Mouse (Mus musculus): Measurements from ENCODE around the gene Gli2. TPM values are rescaled to one million over a fixed set of nuclear protein-coding genes. Genes with fewer than 3 reads are reported as not detected.

Gene Gli2
- polyA plus RNA-seq, 1 experiment, result 3.6 TPM

DNA sequence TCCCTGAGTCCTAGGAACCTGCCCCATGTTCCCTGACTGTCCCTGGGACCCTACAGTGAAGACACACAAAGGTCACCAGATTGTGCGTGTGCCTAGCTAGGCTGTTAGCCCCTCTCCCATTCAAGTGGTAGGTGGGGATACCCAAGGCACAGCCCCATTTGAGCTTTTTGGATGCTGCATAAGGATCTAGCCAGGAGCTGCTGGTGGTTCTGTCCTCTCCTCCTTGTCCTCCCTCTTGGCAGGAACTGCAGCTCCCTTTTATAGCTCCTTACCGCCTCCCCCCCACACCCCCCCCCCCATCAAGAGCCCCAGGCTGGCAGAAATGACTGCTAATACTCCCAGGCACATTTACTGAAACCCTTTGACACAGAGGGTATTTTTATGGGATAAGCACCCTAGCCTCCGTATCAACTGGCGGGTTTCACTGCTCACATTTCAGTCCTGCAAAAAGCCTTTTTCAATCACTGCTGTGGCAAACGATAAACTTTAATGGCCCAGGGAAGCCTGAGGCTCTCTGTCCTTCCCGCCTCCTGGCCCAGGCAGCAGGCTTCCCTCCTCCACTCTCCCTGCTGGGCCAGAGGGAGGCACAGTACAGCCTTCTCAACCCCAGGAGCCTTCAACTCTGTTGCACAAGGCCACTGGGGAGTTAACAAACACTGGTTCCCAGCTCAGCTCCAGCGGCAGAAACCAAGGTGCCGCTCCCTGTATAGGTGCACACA lies 151.4 kb downstream of the Gli2 start:
- DNase-seq (ENCODE audit: low read depth), result no peak

DNA sequence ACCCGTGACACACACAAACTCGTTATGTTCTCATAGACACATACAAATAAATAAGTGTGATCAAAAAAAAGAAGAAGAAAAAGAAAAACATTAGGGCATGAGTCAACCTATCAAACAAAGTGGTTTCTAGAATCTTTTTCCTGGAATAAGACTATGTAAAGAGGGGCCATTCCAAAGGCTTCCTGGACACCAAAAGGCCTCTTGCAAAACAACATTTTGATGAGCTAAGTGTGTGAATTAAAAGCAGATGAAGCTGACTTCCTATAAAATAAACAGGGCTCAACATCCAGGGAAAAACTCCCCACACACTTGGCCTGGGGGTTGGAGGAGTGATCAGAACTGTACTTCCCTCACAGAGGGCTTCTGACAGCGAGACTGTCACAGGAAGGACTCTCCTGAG lies 155.1 kb downstream of the Gli2 start:
- no peak for DNase-seq (ENCODE audit: low read depth)

DNA sequence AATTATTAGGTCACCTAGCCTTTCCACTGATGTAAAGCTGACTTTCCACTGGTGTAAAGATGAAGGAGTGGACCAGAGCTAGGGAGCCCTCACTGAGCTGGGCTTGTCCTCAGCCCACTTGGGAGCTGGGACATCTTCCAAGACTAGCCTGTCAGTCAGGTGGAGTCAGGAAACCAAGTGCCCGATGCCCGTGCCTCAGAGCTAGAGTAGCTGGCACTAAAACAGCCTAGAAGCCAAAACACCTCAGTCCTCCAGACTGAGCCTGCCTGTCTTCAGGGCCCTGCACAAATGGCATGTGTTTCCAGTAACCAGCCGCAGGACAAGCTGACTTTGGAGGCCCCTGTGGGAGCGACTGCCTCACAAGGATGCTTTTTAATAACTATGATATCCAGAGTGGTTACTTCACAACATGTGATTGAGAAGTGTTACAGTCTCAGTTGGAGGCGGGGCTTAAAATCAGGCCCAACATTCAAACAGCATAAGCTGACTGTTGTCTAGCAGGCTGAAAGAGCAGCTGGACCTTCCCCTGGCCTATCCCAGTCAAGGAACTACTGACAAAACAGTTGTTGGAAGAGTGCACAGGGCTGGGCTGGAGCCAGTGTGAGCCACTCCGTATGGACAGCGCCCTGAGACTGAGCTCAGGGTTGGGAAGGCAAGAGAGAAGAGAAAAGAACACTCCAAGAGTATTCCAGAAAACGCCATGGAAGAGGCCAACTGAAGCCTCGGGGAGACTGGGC lies 158.2 kb downstream of the Gli2 start:
- no peak for DNase-seq (ENCODE audit: low read depth)

DNA sequence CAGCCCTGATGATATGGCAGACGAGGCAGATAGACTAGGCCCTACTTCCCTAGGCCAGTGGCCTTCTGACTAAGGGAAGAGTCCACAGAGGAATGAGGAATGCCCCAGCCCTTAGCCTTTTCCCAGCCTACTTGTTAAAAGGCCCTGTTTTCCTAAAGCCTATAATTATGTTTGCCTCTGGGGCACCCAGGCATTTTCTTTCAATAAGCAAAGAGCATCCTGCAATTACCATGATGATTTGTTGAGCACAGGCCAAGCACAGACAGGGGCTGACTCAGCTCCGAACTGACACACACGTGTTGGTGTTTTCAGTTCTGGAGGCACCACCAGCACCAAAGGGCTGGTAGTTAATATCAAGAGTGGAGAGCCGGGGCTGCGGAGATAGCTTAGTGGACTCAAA lies 162.0 kb downstream of the Gli2 start:
- no peak for DNase-seq (ENCODE audit: low read depth)

DNA sequence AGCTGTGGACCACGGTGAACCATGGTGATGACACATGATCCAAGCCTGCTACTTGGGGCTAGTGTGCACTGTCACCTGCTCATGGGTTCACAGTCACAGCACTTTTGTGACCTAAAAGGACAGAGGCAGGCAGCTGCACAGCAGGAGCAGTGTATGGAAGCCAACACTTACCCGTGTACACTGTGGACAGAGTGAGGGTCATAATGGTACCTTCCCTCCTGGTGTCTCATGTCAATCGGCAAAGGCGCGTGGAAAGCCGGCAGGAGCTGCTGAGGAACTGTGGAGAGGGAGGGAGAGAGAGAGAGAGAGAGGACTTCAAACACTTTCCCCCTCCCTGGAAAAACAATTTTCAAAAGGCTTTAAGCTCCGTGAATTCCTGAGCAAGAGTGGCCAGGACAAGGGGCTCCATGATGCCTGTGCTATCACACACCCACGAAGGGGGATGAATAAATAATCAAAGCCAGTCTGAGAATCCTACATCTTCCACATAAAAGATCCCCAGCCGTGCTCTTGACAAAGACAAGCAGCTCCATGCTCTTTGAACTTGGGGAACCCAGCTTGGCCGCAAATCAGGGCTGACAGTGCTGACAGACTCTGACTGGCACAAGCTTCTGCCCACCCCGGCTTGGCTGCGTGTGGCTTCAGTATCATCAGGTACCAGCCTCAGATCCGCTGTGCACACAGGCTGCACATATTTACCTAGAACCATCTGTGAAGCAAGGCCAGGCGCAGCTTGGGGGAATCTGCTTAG lies 163.1 kb downstream of the Gli2 start:
- no peak for DNase-seq (ENCODE audit: low read depth)

DNA sequence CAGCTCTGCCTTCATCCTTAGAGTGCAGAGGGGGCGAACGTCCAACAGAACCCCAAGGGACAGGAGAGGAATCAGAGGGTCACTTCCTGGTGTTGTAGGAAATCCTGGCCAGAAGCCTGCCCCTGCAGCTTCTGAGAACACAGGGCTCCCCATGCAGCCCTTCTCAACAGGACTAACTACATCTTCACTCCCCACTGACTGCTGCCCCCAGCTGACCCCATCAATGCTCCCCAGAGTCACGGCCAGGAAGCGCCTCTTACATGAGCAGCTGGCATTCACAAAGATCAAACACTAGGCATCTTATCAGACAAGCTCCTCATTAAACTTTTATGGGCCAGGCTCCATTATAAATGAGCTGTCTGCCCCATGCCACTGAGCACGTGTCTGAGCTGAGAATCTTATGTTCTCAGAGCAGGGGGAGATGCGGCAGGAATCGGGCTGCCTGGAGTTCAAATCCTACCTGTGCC lies 172.6 kb downstream of the Gli2 start:
- DNase-seq (ENCODE audit: low read depth), result no peak

DNA sequence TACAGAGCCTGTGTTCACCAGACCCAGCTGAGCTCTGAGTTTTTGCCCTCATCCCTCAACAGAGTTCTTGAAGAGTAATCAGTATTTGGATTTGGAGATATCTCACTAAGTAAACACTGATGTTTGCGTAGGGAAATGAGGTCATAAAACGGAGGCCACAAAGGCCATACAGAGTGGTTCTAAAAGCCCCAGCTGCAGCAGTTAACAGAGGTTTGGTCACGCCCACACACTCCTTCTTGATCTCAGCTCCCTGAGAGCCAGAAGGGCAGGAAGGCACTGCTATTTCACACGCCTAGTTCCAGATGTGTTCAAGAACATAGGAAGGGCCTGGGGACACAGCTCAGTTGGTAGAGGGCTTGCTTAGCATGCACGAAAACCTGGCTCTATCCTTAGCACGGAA lies 175.1 kb downstream of the Gli2 start:
- no peak for DNase-seq (ENCODE audit: low read depth)

DNA sequence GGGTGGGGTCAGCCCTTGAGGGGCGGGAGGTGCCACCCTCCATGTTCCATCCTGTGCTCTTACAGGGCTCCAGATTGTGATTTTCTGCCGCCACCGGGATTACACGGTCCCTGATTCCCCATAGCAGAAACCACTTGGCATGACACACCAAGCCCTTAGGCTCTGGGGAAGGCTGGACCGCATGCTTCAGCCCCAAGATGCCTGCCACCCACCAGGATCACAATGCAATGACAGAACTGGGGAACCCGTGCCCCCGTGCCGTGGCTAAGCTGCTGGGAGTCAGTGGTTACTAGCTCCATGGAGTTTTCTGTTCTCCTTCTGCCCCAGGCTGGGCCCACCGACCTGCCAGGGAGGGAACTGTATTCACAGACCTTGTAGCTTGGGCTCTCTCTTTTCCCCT lies 178.2 kb downstream of the Gli2 start:
- no peak for DNase-seq (ENCODE audit: low read depth)

DNA sequence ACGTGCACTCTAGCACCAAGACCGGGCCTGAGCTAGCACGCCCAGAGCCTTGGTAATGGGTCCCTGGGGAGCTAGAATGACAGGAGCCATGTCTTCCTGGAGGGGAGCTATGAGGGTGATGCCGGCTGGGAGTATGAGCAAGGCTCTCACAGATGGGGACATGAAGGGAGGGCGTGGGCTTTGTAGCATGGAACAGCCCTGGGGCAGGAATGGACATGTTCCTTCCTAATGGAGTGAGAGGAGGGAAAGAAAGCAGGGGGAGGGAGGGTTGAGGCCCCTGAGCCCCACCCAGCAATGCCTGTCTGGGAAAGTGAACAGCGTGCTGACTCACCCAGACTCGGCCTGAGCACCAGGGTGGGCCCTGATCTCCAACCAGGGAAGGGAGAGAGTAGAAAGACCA lies 179.9 kb downstream of the Gli2 start:
- no peak for DNase-seq (ENCODE audit: low read depth)

DNA sequence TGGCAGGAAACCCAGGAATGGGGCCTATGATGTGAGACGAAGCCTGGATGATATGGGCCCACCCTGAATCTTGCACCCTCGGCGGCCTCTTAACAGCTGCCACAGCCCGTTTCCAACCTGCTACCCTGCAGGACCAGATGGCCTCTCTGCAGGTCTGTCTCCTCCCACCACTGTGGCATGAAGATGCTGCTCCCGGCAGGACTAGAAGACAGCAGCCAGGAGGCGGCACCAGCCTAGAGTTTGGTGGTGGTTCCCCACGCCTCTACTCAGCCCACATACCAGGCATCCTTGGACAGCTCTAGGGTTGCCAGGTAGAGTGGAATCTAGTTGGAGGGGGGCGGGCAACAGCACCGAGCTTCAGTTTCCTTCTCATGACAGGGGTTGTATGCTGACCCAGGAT lies 188.7 kb downstream of the Gli2 start:
- DNase-seq (ENCODE audit: low read depth), result no peak

DNA sequence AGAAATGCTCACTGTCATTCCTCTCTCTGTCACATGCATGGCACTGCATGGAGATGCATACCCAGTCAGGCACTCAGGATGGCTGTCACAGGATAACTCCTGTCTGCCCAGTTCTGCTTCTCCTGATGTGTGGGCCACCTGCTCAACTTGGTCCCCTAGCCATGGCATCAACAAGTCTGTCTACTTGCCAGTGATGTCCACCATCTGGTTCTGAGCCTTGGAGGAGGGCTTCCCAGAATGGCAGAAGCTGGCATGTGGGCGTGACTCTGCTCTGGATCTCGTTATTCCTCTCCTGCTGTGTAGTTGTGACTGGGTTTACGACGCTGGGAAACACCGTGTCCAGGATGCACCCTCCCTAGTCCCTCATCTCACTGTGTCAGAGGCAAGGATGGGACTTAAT lies 189.4 kb downstream of the Gli2 start:
- no peak for DNase-seq (ENCODE audit: low read depth)

DNA sequence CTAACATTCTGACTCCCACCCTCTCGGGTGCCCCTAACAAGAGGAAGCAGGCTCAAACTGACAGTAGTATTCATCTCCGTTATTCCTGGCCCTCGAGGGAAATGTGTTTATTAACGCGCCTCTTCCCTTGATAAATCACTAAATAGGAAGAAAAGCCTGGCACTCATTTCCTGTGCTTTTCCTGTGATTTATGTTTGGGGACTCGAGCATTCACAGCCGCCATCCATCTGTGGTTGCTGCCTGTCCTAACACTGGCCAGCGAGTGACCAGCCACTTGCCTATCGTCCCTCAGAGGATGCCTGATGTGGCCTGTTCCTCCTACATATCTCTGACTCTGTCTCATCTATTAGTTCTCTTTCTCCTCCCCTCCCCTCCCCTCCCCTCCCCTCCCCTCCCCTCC lies 195.3 kb downstream of the Gli2 start:
- no peak for DNase-seq (ENCODE audit: low read depth)

DNA sequence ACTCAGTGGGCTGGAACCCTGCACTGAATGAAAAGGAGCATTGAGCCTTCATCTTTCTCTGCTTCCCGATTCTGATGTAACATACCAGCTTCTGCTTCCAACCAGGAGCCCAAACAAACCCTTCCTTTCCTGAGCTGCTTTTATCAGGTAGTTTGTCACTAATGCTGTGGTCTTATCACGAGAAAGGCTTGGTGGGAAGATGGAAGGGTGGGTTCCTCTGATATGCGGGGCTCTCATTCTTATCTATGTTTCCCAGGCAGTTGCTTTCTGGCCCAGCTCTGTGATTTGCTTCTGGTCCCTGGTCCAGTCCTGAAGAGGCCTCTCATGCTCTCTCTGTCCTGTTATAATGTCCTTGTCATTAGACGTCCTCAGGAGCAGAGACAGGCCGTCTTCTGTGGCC lies 222.8 kb downstream of the Gli2 start:
- no peak for DNase-seq (ENCODE audit: low read depth)

DNA sequence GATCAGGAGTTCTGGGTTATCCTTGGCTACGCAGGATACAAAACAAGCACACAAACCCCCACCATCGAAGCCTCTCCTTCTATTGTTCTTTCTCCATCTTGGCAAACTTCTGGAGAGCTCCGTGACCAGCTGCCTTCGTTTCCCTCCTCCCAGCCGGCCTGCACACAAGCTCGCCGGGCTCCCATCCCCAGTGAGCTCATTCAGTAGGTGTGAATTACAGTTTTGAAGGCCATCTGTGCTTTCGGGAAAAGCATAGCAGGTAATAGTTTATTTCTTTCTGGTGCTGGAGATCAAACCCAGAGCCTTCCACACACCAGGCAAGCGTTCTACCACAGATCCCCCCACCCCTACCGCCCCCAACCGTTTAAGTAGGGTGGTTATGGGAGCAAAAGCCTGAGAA lies 226.8 kb downstream of the Gli2 start:
- DNase-seq (ENCODE audit: low read depth), result no peak

DNA sequence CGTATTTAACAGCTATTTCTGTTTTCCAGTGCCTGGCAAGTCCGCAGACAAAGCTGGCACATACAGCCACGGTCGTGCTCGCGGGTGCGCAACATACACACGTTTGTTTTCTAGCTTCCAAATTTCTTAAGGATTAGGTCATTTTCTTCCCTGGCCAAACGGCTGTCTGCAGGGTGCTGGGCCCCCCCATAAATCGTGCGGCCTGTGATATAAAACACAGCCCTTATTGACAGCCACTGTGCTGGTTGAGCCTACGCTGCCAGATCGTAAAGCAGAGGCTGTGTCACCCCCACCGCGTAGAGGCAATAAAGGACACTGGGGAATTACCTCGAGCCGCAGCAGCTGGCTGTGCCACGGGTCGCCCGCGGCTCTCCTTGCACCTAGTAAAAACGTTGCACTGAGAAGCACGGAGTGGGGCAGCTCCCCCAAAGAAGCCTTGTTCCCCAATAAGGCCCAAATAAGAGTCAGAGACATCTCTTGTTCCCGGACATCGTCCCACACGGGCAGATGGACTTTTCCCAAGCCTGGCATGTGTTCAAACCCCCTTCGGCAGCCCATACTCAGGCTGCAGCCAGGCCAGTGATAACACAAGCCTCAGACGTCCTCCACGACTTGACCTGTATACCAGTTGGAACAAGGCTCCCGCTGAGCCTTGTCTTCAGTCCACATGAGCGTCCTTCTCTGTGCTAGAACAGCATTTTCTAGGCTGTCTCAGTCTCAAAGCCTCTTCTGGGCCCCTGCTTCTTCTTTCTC lies 227.8 kb downstream of the Gli2 start:
- DNase-seq (ENCODE audit: low read depth), result peak; percentile 3

DNA sequence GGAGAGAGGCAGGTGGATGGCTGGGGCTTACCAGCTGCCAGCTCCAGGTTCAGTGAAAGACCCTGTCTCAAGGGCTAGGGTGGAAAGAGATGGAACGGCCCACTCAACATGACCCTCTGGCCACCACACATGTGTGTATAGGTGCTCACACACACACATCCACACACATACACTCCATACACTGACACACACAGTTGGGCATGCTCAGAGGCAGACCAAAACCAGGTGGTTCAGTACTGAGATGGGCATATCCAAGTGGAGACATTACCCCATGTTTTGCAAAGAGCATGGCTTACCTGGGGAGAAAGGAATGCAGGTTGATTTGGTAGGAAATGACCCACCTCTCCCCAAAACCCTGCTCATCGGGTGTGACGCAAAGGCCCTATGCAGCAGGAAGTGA lies 228.4 kb downstream of the Gli2 start:
- peak; percentile 3 for DNase-seq (ENCODE audit: low read depth)

DNA sequence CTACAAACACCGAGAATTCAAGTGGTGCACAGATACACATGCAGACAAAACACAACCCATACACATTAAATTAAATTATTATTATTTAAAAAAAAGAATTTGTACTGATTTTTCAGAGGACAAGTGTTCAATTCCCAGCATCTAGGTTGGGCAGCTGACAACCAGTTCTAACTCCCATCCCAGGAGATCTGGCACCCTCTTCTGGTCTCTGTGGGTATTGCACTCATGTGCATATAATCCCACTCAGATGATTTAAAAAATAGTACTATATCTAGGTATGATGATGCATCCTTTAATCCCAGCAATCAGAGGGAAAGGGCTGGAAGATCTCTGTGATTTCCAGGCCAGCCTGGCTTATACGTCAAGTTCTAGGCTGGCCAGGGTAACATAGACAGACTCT lies 231.2 kb downstream of the Gli2 start:
- no peak for DNase-seq (ENCODE audit: low read depth)

DNA sequence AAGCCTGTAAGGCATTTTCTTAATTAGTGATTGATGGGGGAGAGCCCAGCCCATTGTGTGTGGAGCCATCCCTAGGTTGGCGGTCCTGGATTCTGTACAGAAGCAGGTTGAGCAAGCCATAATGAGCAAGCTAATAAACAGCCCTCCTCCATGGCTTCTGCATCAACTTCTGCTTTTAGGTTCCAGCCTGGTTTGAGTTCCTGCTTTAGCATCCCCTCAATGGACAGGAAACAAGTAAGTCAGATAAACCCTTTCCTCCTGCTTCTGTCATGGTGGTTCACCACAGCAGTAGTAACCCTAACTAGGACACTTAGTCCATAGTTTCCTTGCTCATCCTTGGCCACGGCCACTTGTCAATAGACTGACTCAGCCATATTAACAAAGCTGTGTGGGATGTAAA lies 238.4 kb downstream of the Gli2 start:
- no peak for DNase-seq (ENCODE audit: low read depth)

DNA sequence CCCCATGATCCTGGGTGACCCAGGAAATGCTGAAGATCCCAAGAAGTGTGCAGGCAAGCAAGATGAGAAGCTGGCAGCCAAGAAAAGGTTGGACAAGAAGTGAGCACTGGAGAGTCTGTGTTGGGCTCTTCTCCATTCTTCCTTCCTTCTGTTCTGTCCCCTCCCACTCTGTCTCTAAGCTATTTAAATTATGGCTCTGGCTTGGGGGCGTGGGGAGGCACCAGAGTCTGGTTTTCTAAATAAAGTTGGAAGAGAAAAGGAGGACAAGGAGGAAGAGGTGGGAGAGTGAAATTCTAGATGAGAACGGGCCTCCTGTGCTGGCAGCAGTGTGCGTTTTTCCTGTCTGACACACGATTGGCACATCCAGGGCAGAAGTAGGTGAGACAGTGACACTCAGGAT lies 243.1 kb downstream of the Gli2 start:
- no peak for DNase-seq (ENCODE audit: low read depth)

DNA sequence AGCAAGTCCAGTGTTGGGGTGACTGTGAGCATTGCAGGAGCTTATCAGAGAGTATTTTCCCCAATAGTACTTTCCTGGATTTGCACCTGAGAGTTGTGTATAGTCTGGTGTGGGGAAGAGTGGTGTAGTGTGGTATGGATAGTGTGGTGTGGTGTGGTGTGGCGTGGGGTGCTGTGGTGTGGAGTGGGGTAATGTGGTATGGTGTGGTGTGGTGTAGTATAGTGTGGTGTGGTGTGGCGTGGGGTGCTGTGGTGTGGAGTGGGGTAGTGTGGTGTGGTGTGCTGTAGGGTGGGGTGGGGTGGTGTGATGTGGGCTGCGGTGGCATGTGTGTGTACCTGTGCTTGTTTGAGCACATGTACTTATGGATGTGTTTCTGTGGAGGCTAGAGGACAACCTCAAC lies 246.7 kb downstream of the Gli2 start:
- no peak for DNase-seq (ENCODE audit: low read depth)

DNA sequence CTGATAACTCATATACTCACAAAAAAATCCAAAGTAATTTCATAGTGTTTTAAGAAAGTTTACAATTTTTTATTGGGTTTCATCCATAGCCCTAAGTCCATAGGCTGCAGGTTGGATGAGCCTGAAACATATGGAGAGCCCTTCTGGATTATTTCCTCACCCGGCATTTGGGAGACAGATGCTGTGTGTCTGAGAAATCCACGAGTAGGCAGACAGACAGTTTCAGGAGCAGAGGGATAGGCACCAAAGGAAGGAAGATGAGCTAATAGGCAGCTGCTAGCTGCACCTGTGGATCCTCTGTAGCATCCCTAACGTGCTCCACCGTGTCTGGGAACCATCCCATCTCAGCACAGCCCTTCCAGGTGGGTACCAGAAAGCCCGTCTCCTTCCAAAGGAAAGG lies 251.3 kb downstream of the Gli2 start:
- no peak for DNase-seq (ENCODE audit: low read depth)
